Mouse (Mus musculus) hindbrain, embryonic 11.5 days (tissue): ENCODE data around the gene Rac1. TPM values are rescaled to one million over a fixed set of nuclear protein-coding genes. Genes with fewer than 3 reads are reported as not detected.

Experiments
- ATAC-seq: fragments of 200-750 bp; cut with Nextera tagmentation; 2 replicates; pipeline ENCODE4 v1.8.0; 2017; ENCODE audit warnings: mild to moderate bottlenecking, moderate TSS enrichment, moderate library complexity; ENCODE audit not compliant: low FRiP score
- DNase-seq: peaks from one replicate; pipeline ENCODE4 v3.0.0-alpha.2; 2015; ENCODE audit warnings: low spot score
- H3K27ac ChIP-seq: fragments of 300-500 bp; sonication (generic); 2 replicates; pipeline ENCODE4 v1.5.1; 2014; ENCODE audit warnings: mild to moderate bottlenecking, low read depth, low read length
- H3K27me3 ChIP-seq: fragments of 300-500 bp; sonication (generic); 2 replicates; pipeline ENCODE4 v1.6.1; 2014; ENCODE audit warnings: mild to moderate bottlenecking, low read length, moderate library complexity, mixed read lengths; ENCODE audit not compliant: control insufficient read depth, insufficient read depth
- H3K36me3 ChIP-seq: fragments of 300-500 bp; sonication (generic); 2 replicates; pipeline ENCODE4 v1.6.1; 2014; ENCODE audit warnings: mild to moderate bottlenecking, low read length, moderate library complexity, mixed read lengths; ENCODE audit not compliant: control insufficient read depth, insufficient read depth
- H3K4me1 ChIP-seq: fragments of 300-500 bp; sonication (generic); replicated peaks from 2 replicates; pipeline ENCODE4 v1.6.1; 2014; ENCODE audit warnings: low read length, mixed read lengths; ENCODE audit not compliant: control insufficient read depth, insufficient read depth
- H3K4me2 ChIP-seq: fragments of 300-500 bp; sonication (generic); replicated peaks from 2 replicates; pipeline ENCODE4 v1.6.1; 2014; ENCODE audit warnings: mild to moderate bottlenecking, low read depth, low read length
- H3K4me3 ChIP-seq: fragments of 300-500 bp; sonication (generic); 2 replicates; pipeline ENCODE4 v1.5.1; 2014; ENCODE audit warnings: low read depth, low read length
- H3K9ac ChIP-seq: fragments of 300-500 bp; sonication (generic); 2 replicates; pipeline ENCODE4 v1.6.1; 2014; ENCODE audit warnings: low read depth, low read length
- H3K9me3 ChIP-seq: fragments of 300-500 bp; sonication (generic); 2 replicates; pipeline ENCODE4 v1.6.1; 2016; ENCODE audit warnings: low read length; ENCODE audit not compliant: control insufficient read depth
- WGBS: fragments of 180-500 bp; shearing (Covaris S2); extraction: QIAGEN DNeasy Blood & Tissue Kit; methylation state at CpG from one replicate; pipeline ENCODE4 v1.1.7; 2014; 5-methylcytosine and 5-hydroxymethylcytosine counted together
- polyA plus RNA-seq: library from polyadenylated mRNA; unstranded; fragments of >200 nt; fragmentation: Nextera tagmentation; extraction: Ambion mirVana; gene quantifications from 2 replicates; pipeline ENCODE4 v1.2.1, GENCODE M21; 2014

Gene Rac1
- polyA plus RNA-seq, 1 experiment from 2014 or later, result 471 TPM

GRCm38 (mm10) chr5:143465156-143466085 lies 62.4 kb downstream of the Rac1 start:
- DNase-seq, result no peak
- H3K9me3 ChIP-seq, result no peaks in the 10 kb centered on the region
- peak overlapping the region; percentile 81 for H3K9ac ChIP-seq
- peak overlapping the region; percentile 74 for H3K4me2 ChIP-seq
- H3K27me3 ChIP-seq, result no peaks in the 10 kb centered on the region
- peaks cover 3% of the 10 kb centered on the region; the same call in 1 of the 2 replicates for H3K4me1 ChIP-seq
- H3K36me3 ChIP-seq, result peaks cover 5% of the 10 kb centered on the region; the same call in 1 of the 2 replicates
- H3K27ac ChIP-seq, result no peak overlapping the region
- ATAC-seq, result no peak
- 39% methylated on average over 23 of the region's 23 CpGs for WGBS
- peak overlapping the region; percentile 65 for H3K4me3 ChIP-seq

GRCm38 (mm10) chr5:143464757-143465118 lies 63.1 kb downstream of the Rac1 start:
- H3K4me1 ChIP-seq, result peaks cover 3% of the 10 kb centered on the region; the same call in 1 of the 2 replicates
- 0% methylated on average over 20 of the region's 20 CpGs for WGBS
- peaks cover 5% of the 10 kb centered on the region; the same call in 1 of the 2 replicates for H3K36me3 ChIP-seq
- no peaks in the 10 kb centered on the region for H3K9me3 ChIP-seq
- ATAC-seq, result peak; percentile 82
- H3K9ac ChIP-seq, result peak overlapping the region; percentile 81
- H3K4me3 ChIP-seq, result peak overlapping the region; percentile 65
- H3K4me2 ChIP-seq, result peak overlapping the region; percentile 74
- no peaks in the 10 kb centered on the region for H3K27me3 ChIP-seq
- H3K27ac ChIP-seq, result no peak overlapping the region
- DNase-seq, result no peak

- Histone ChIP-seq H3K4me3 (peak within 1 kb of the TSS; percentile 65), H3K27me3 (no peaks in the 10 kb centered on the region), H3K36me3 (peaks cover 5% of the 10 kb centered on the region; the same call in 1 of the 2 replicates), H3K9ac (peak within 1 kb of the TSS; percentile 81), H3K4me2 (peak within 1 kb of the TSS; percentile 74), H3K9me3 (no peaks in the 10 kb centered on the region), H3K27ac (no peak within 1 kb of the TSS), H3K4me1 (peaks cover 3% of the 10 kb centered on the region; the same call in 1 of the 2 replicates)
- peak; percentile 95 for DNase-seq
- peak; percentile 97 for ATAC-seq
- WGBS, result 3% methylated on average over 43 of the region's 43 CpGs
These were observed 63.6 kb downstream of the Rac1 start, which contains the start of gene Daglb for GRCm38 (mm10) chr5:143464100-143464756. Gene Daglb, plus strand, starts transcription at chr5:143464584.

GRCm38 (mm10) chr5:143463671-143464070 lies 64.2 kb downstream of the Rac1 start:
- ATAC-seq, result no peak
- Histone ChIP-seq H3K4me1 (peaks cover 3% of the 10 kb centered on the region; the same call in 1 of the 2 replicates), H3K4me3 (peak overlapping the region; percentile 65), H3K27ac (no peak overlapping the region), H3K36me3 (peaks cover 5% of the 10 kb centered on the region; the same call in 1 of the 2 replicates), H3K9me3 (no peaks in the 10 kb centered on the region), H3K4me2 (peak overlapping the region; percentile 74), H3K27me3 (no peaks in the 10 kb centered on the region), H3K9ac (peak overlapping the region; percentile 81)
- 80% methylated on average over 11 of the region's 11 CpGs for WGBS
- DNase-seq, result no peak

Other genes with a start within 250 kb of the Rac1 start
- gene Zfp853, start 234.4 kb downstream of the Rac1 start, polyA plus RNA-seq, result not detected in 2 replicates
- gene E130309D02Rik, start 212.7 kb downstream of the Rac1 start, polyA plus RNA-seq, result 34.1 and 42.9 TPM in 2 replicates
- 75.1 and 80.2 TPM in 2 replicates for gene Zdhhc4, start 198.8 kb downstream of the Rac1 start, polyA plus RNA-seq
- 0.42 and 0.49 TPM in 2 replicates for gene Grid2ip, start 170.7 kb downstream of the Rac1 start, polyA plus RNA-seq
- gene Kdelr2, start 124.2 kb downstream of the Rac1 start, polyA plus RNA-seq, result 189 and 202 TPM in 2 replicates
- gene Daglb, start 63.5 kb downstream of the Rac1 start, polyA plus RNA-seq, result 10.2 and 12.2 TPM in 2 replicates
- gene Cyth3, start 94.4 kb upstream of the Rac1 start, polyA plus RNA-seq, result 30.3 and 33.4 TPM in 2 replicates
- 29.6 and 30.9 TPM in 2 replicates for gene Usp42, start 204.2 kb upstream of the Rac1 start, polyA plus RNA-seq